Mouse (Mus musculus) megakaryocyte-erythroid progenitor cell, adult 5-6 weeks (primary cell): ENCODE measurements around the gene Foxo1. TPM values are rescaled to one million over a fixed set of nuclear protein-coding genes. Genes with fewer than 3 reads are reported as not detected.

Experiments
- ATAC-seq: replicated peaks from 2 replicates; pipeline ENCODE4 v1.8.0; 2016; ENCODE audit warnings: mild to moderate bottlenecking, inconsistent platforms; ENCODE audit not compliant: severe bottlenecking, poor library complexity, low FRiP score, low TSS enrichment
- total RNA-seq, 2 experiments: library from RNA; stranded (forward) in 1 of 2; stranded (reverse) in 1 of 2; fragments of 200-1000, 215-1000 nt in 1 of 2; fragments of >200 nt in 1 of 2; fragmentation: Nextera tagmentation in 1 of 2; gene quantifications; 2 replicates each; pipeline ENCODE4 v1.2.3; 2014 to 2017

Gene Foxo1
- total RNA-seq, 2 experiments from 2014 or later: 2.3 to 7.4 TPM

DNA sequence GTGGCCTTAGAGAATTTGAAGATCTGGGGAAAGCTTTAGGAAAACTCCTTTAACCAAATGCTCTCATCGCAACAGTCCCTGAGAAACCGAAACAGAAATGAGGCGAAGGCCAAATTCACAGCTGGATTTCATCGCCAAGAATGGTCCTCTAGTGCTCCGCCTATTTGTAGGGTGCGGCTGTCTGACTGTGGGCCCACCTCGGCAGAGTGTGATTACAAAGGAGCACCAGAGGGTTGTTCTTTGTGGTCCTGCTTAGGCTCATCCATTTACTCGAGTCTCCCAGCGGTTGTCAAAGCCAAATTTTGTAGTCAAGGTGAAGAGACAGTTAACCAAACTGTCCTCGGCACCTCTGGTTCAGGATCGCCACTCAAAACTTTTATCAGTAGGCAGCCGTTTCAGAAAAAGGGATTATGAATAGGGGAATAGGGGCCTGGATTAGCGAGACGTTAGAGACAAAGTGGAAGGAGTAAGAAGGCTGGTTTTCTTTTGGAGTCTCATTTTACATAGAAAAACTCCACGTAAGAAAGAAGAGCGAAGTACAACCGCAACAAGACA is 1.5 kb upstream of the Foxo1 start:
- ATAC-seq: no peak

DNA sequence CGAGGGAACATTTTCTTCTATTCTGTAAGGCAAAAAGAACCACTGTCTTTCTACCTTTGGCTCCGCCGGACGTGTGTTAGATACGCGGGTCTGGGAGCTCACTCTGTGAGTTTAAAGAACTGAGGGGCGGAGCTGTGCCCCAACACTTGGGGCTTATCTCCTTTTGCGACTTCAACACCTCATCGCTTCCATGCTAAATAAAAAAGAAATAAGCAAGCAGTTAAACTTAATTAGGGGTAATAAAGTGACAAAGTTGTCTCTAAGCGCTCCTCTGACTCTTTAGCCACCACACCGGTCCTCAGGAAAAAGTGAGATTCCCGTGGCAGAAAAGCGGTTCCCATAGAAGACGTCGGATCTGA is 864 bp upstream of the Foxo1 start:
- 0 out of 2 replicates have a peak, but pooled peaks have one; percentile 49 for ATAC-seq

DNA sequence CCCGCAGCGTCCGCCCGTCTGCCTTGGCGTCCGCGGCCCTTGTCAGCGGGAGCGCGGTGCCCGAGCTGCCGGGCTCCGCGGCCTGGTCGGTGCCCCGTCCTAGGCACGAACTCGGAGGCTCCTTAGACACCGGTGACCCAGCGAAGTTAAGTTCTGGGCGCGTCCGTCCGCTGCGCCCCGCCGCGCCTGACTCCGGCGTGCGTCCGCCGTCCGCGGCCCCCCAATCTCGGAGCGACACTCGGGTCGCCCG is 276 bp downstream of the Foxo1 start:
- no peak for ATAC-seq

DNA sequence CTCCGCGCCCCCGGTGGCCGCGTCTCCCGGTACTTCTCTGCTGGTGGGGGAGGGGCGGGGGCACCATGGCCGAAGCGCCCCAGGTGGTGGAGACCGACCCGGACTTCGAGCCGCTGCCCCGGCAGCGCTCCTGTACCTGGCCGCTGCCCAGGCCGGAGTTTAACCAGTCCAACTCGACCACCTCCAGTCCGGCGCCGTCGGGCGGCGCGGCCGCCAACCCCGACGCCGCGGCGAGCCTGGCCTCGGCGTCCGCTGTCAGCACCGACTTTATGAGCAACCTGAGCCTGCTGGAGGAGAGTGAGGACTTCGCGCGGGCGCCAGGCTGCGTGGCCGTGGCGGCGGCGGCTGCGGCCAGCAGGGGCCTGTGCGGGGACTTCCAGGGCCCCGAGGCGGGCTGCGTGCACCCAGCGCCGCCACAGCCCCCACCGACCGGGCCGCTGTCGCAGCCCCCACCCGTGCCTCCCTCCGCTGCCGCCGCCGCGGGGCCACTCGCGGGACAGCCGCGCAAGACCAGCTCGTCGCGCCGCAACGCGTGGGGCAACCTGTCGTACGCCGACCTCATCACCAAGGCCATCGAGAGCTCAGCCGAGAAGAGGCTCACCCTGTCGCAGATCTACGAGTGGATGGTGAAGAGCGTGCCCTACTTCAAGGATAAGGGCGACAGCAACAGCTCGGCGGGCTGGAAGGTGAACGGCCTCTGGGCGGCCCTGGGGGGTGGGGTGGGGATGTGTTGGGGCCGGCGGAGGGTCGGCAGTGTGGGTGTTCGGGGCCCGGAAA is 789 bp downstream of the Foxo1 start:
- ATAC-seq: no peak; the same call in 1 of the 2 replicates

- peak; percentile 49; the same call in 1 of the 2 replicates for ATAC-seq
Measured at GRCm38 (mm10) chr3:52269514-52270351, 1.6 kb downstream of the Foxo1 start.

GRCm38 (mm10) chr3:52270511-52270910 is 2.4 kb downstream of the Foxo1 start:
- ATAC-seq: no peak

DNA sequence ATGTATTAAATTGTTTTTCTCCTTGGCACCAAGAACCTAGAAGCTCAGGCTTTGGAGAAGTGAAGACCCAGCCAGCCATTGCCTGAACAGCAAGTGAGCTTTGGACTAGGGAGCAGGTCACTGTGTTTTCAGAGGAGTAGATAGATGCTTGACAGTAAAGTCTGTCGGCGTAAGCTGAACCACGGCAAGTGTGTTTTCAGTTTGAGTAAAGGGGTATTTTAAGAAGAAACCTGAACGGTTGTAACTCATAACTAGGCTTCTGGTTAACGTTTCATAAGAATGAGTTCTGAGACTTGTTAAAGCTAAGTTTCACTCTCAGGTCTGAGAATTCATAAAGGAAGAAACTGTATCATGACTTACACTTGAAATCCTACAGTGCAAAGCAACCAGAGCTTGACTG is 3.2 kb downstream of the Foxo1 start:
- ATAC-seq: no peak

DNA sequence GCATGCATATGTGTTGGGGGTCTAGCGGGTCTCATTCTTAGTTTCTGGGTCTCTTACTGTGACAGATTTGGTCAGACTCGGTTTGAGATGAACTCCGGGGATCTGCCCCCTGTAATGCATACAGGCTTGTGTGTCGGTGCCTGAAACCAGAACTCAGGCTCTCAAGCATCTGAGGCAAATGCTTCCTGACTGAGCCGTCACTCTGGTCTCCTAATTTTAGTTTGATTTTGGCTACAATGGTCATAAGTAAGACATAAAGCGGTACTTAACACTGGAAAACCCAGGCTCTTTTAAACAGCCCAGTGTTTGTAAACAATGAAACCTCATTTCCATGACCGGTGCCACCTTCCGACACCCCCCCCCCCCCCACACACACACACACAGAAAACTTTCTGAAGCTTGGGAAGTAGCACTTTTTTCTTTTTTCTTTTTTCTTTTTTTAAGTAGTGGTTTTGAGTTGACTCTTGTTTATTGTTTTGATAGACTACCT is 4.3 kb downstream of the Foxo1 start:
- no peak for ATAC-seq

DNA sequence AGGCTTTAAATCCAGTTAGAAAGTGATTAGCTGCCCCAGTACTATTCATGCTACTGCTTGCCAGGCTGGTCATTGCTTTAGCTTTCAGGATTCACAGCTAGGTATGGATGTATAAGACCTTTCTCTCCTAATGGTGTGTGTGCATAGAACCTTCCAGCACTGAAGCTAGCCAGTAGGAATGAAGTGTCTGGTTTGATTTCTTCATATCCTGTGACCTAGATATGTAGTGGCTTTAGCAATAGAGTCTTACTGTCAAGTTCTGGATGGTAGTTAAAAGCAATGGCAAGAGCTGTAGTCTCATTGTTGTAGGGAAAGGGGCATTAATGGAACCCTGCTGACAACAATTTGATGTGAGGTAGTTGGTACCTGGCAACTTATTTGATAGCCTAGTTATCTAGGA is 6.3 kb downstream of the Foxo1 start:
- no peak for ATAC-seq

GRCm38 (mm10) chr3:52275037-52275555 is 7.0 kb downstream of the Foxo1 start:
- no peak for ATAC-seq

DNA sequence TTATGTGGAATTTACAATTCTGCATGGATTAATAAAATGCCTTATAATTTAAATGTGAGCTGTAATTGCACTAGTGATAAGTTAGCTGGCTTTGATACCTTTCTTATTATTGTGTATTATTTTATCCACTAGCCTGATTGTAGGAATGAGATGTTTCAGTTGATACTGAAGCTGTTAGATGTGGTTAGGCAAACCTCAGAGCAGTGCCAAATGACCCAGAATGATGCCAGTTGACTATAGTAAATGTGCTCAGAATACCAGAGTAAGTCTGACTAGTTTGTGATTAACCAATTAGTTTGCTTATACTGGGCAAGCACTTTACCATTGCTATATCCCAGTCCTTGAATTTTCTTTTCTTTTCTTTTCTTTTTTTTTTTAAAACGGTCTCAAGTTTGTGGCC is 12.5 kb downstream of the Foxo1 start:
- ATAC-seq: no peak

DNA sequence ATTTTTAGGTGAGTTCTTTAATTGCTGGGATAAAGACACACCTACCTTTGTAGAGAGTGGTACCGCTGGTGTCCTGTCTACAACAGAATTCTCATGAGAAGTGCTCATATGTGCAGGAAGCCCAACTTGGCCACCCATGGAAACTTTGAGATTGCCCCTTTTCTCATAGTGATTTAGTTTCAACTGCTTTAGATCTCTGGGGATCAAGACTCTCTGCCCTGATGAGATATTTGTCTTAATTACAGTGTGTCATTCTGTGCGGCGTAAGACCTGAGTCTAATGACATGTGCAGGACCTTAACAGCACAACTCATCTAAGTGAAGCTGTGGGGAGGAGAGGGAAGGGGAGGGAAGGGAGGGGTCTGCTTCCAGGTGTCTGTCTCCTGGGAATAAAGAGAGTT is 13.7 kb downstream of the Foxo1 start:
- no peak for ATAC-seq

GRCm38 (mm10) chr3:52282369-52282768 is 14.2 kb downstream of the Foxo1 start:
- no peak for ATAC-seq

GRCm38 (mm10) chr3:52283521-52283920 is 15.4 kb downstream of the Foxo1 start:
- no peak for ATAC-seq

DNA sequence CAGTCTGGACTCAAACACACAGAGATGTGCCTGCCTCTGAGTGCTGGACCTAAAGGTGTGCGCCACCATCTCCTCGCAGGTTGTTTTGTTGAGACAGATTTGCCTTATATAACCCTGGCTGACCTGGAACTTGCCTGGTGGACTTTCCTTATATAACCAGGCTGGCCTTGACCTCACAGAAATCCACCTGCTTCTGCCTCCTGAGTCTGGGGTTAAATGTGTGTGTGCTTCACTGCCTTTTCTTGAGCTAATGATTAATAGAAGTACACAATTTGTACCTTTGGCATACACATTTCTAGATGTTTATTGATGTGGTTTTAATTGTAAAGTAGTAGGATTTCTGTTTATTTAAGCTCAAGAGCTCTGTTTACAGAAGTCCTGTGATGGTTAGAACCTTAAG is 22.7 kb downstream of the Foxo1 start:
- ATAC-seq: no peak

DNA sequence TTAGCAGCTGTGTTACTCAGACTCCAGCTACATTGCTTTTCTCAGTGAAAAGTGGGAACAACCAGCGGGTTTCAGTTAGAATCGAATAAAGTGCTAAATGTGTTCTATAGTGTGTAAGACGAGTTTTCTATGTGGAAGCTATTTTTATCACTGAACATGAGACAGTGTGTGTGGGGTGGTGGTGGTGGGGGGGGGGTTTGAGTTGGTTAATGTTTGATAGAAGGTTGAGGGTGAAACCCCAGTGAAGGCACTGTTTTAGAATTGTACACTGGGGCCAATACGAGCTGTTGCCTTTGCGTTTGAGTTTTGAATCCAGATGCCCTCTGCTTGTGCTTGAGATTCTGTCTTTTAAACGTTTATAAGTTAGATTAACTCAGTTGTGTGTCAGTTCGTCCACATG is 24.4 kb downstream of the Foxo1 start:
- ATAC-seq: no peak

GRCm38 (mm10) chr3:52293946-52294345 is 25.8 kb downstream of the Foxo1 start:
- no peak for ATAC-seq

DNA sequence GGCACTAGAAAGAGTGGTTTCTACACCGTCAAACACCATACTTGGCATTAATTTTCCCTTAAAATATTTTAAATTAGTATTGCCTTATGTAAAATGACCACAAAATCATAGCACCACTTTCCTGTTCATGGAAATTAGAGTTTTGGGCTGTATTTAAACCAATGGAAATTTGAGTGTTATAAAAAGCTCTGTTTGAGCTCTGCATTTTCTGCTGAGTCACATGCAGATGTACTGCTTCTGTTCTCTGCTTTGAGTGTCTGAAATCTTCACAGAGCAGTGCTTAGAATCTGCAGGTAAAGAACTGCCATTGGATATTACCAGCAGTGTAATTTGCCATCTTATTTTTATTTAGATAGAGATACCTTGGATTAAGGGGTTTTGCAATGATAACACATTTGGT is 27.6 kb downstream of the Foxo1 start:
- no peak for ATAC-seq

GRCm38 (mm10) chr3:52296224-52296760 is 28.2 kb downstream of the Foxo1 start:
- no peak for ATAC-seq
